Mouse (Mus musculus): ENCODE measurements around the gene Ppp2r2d. TPM values are rescaled to one million over a fixed set of nuclear protein-coding genes. Genes with fewer than 3 reads are reported as not detected.
A peak's percentile ranks its signal among the peaks of the same experiment; 100 is the strongest.

Gene Ppp2r2d
- total RNA-seq (2022) = 10 to 100 TPM; 72.2 to 79.4 (median 77.6) TPM

- DNase-seq (ENCODE audit: low spot score in 2 of 2) = peak; percentile 91 to 95
Observed at GRCm38 (mm10) chr7:138845544-138846391, at the start of gene Ppp2r2d, which contains the start of gene Mapk1ip1. Gene Ppp2r2d, plus strand, starts transcription at chr7:138846079. Gene Mapk1ip1, minus strand, starts transcription at chr7:138846273.

DNA sequence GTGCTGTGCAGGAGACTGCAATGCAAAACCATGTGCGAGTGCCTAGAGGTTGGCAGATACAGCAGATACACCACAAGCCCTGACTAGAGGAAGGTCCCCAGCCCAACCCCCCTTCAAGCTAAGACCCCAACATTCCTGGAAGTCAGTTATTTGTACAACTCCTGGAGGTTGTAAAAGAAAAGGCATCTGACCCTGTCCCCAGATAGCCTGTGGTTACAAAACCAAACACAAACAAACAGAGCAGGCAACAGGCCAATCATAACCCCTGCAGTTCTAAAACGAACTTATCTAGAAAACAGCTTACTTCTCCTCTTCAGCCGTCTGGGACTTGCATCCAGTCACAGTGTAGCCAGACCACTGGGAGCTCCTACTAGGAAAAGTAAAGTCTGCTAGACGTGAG lies 42.5 kb upstream of the Ppp2r2d start:
- DNase-seq (ENCODE audit: low spot score in 2 of 2) = no peak

DNA sequence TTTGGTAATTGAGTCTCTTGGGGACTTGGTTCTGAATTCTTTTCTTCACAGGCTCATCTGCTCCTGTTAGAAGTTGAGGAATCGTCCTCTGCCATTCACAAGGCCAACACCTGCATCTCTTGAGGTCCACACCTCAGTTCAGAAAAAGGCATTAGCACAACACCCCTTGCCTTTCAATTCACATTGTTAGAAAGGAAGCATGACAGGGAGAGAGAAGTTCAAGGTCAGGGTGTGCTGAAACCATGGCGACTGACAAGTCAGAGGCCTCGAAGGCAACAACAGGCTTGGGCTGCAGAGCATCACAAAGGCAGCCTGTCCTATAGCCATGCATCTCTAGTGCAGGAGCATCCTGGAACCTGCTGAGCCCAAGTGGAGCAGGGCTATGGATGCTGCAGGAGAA lies 38.7 kb upstream of the Ppp2r2d start:
- no peak for DNase-seq (ENCODE audit: low spot score in 2 of 2)

GRCm38 (mm10) chr7:138813213-138813875 lies 32.5 kb upstream of the Ppp2r2d start:
- no peak for DNase-seq (ENCODE audit: low spot score in 2 of 2)

DNA sequence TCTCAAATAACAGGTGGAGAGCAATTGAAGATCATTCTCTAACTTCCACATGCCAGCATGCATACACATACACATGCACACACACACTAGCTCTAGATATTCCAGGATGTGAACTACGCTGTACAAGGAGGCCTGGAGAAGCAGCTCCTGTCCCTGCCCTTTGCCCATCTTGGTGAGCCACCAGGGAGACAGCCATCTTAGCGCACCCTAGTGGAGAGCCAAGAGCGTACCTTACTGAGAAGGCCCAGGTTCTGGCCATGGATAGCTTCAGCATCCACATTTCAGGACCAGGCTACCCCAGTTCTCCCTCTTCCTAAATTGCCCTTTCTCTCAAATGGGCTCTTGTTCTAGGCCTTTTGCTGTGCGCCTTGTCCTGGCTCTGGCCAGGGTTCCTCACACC lies 27.6 kb upstream of the Ppp2r2d start:
- DNase-seq (ENCODE audit: low spot score in 2 of 2) = no peak

DNA sequence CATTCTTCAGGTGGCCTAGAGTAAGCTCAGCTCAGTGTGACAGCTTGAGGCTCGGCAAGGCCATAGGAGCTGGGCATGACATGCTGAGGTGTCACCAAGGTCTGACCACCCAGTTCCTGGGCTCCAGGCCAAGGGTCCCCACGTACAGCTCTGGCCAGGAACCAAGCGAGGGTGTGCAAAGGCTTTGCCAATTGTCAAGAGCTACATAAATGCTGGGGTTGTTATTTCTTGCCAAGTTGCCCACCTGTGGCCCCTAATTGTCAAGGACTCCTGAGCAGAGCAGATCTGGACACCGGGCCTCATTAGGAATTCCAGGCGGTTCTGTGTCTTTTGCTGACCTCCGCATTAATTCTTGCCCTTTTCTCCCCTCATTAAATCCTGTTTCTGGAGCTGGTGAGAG lies 21.5 kb upstream of the Ppp2r2d start:
- no peak for DNase-seq (ENCODE audit: low spot score in 2 of 2)

- no peak for DNase-seq (ENCODE audit: low spot score in 2 of 2)
Observed at GRCm38 (mm10) chr7:138824995-138825756, 20.7 kb upstream of the Ppp2r2d start.

- DNase-seq (ENCODE audit: low spot score in 2 of 2) = no peak
Observed at GRCm38 (mm10) chr7:138827812-138828211, 18.1 kb upstream of the Ppp2r2d start.

- no peak for DNase-seq (ENCODE audit: low spot score in 2 of 2)
Observed at GRCm38 (mm10) chr7:138835028-138835427, 10.9 kb upstream of the Ppp2r2d start.

- peak; percentile 63 to 77 for DNase-seq (ENCODE audit: low spot score in 2 of 2)
Observed at GRCm38 (mm10) chr7:138840594-138841021, 5.3 kb upstream of the Ppp2r2d start.

DNA sequence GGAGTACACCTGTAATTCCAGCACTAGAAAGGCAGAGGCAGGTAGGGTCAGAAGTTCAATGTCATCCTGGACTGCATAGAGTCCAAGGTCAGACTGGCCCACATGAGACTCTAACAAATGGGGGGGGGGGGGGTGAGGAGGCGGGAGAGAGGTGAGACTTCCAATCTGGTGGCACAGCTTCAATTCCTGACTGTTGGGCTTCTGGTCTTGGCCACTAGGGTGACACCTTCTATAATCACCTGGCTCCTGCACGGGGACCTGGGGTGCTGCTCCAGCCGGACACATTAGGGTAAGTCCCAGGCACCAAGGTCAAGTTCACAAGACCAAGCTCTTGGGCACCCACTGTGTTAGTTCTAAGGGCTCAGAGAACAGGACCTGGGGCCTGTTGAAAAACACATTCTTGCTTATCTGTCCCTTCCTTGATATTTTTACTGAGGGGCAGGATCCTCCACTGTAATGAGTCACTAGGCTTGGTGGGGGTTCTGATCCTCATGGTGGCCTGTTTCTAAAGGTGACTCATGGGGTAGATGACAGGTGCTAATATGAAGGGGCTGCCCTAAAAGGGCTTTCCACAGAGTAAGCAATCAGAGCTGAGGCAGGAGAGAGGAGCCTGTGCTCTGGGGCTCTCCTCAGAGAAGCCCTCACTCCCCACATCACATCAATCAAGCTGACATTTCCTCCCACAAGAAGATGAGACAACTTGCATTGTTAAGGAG lies 4.3 kb upstream of the Ppp2r2d start:
- no peak for DNase-seq (ENCODE audit: low spot score in 2 of 2)

DNA sequence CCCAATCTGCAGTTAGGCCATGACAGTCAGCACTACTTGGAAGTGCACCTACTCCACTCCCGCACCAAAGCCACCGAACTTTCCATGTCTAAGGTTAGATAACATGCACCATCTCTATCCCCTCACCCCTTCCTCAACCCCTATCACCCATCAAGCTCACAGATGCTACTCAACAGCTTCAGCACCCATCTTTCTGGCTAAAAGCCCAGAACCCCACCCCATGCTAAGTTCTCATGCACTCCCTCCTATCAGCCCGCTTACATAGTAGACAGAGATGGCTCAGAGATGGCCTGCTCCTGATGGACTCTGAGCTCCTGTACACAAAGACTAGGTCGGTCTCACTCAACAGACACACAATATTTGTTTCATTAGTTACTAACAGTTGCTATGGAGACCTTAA lies 2.5 kb upstream of the Ppp2r2d start:
- DNase-seq (ENCODE audit: low spot score in 2 of 2) = no peak

GRCm38 (mm10) chr7:138845111-138845510 lies 768 bp upstream of the Ppp2r2d start:
- no peak for DNase-seq (ENCODE audit: low spot score in 2 of 2)

- DNase-seq (ENCODE audit: low spot score in 2 of 2) = no peak
Observed at GRCm38 (mm10) chr7:138846502-138846991, 668 bp downstream of the Ppp2r2d start.

DNA sequence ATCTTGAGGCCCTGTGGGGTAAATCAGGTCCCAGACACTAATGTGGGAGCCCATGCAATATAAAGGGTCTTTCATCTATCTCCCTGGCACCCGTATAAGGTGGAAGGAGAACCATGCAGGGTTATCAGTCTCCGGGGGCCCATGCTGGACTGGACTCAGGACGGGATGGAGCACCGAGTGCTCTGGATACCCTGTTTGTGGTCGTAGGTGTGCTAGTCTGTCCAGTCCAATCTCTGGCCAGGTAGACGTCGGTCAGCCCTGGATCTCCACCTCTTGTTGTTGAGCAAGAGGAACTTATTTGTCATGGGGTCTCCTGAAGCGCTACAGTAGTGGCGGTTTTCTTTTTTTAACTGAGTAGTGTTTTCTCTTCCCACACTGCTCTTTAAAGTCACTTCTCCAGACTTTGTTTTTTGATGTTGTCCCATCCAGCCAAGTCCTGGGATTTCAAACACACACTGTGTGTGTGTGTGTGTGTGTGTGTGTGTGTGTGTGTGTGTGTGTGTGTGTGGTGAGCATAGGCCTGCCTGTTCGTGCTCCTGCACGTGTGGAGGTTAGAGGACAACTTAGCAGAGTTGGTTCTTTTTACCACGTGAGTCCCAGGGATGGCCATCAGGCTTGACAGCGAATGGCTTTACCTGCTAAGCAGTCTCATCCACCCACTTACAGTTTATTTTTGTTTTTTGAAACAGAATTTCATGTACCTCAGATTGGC lies 1.6 kb downstream of the Ppp2r2d start:
- DNase-seq (ENCODE audit: low spot score in 2 of 2) = no peak

GRCm38 (mm10) chr7:138848028-138848920 lies 2.4 kb downstream of the Ppp2r2d start:
- DNase-seq (ENCODE audit: low spot score in 2 of 2) = no peak

- no peak for DNase-seq (ENCODE audit: low spot score in 2 of 2)
Observed at GRCm38 (mm10) chr7:138850083-138850482, 4.2 kb downstream of the Ppp2r2d start.

DNA sequence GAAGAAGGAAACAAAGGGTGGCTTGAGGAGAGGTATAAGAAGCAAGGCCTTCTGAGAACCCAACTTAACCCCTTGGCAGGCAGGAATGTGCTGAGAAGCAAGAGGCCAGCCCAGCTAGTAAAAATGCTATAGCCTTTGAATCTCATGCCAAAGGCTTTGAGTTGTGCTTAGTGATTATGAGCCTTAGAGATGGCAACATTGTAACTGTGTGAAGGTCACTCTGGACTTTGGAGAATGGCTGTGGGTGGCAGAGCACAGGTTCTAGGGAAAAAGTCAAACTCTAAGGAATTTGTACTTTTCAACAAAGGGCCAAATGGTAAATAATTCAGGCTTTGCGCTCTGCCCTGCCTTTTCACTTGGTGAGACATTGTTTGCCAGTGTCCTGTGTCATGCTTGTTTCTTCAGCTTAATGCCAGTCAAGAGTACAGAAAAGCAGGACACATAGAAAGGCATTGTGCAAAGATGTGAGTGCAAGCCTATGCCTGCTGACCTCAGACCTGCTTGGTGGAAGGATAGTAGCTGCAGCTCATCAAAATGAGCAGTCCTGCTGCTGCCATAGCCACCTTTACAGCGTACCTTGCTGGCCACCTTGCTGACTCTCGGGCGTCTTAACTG lies 7.6 kb downstream of the Ppp2r2d start:
- no peak for DNase-seq (ENCODE audit: low spot score in 2 of 2)

GRCm38 (mm10) chr7:138854201-138854600 lies 8.3 kb downstream of the Ppp2r2d start:
- no peak for DNase-seq (ENCODE audit: low spot score in 2 of 2)
